Comparison of ENCODE assay signal across 8 mouse cellular contexts in the genomic region with DNA sequence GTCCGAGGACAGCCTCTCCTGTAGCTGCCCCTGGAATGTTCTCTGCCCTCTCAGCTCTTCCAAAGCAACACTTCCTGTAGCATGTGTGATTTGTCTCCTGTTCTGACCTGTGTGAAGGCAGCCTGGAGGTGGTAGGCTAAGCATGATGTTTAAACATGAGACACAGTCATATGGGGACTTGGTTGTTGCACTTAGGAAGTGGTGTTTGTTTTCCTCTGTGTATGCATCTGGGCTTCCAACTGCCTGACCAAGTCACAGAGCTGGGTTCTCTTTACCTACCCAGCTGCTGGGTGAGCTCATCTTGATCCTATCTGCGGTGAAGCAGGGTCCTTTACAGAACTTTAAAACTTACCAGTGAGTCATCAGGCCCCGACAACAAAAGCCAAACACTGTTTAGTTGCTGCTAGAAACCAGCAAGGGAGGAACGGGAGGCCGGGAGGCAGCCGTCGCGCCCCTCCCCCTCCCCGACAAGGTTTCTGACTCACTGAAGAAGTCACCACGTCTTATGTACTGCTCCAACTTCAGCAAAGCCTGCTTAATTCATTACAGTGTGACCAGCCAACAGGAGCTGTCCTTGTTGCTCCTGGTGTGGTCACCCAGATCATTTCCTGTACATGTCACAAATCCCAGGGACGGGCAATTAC. TPM values are rescaled to one million over a fixed set of nuclear protein-coding genes. Genes with fewer than 3 reads are reported as not detected.
A peak's percentile ranks its signal among the peaks of the same experiment; 100 is the strongest.
DNase-seq lines count a peak whose midpoint lies in the region; ATAC-seq and TF ChIP-seq lines count a peak whose summit lies in the region.

No protein-coding gene starts in this region.

- H3K27ac ChIP-seq in kidney, adult 2 months (ENCODE audit: insufficient read depth, low read depth, low read length) = no peak overlapping the region

- 13% methylated on average over 11 of the region's 11 CpGs for WGBS in kidney, adult 2 months
- 7% methylated on average over 11 of the region's 11 CpGs for WGBS in lung, adult 2 months

- no peaks in the 10 kb centered on the region for H3K36me3 ChIP-seq in kidney, adult 2 months (ENCODE audit: control insufficient read depth, insufficient read depth, low read length)

- H3K27me3 ChIP-seq in kidney, adult 2 months (replicated peaks; ENCODE audit: control insufficient read depth, insufficient read depth, low read length) = no peaks in the 10 kb centered on the region

- peak; percentile 21 for DNase-seq in right cerebral cortex, adult 18-20 months
- DNase-seq in right cerebral cortex, postnatal 25 days = no peak
- DNase-seq in heart, adult 11 months = peak; percentile 98
- peak; percentile 47 for DNase-seq in kidney, adult 2 months
- DNase-seq in lung, adult 2 months = peak; percentile 47
- peak; percentile 49 for DNase-seq in urinary bladder, adult 2 months (ENCODE audit: low spot score)

- no peak overlapping the region for H3K4me3 ChIP-seq in kidney, adult 2 months (ENCODE audit: insufficient read depth, low read depth, low read length)
- no peak overlapping the region for H3K4me3 ChIP-seq in lung, adult 2 months (replicated peaks; ENCODE audit: extremely low read depth, low read depth, low read length)

- H3K4me1 ChIP-seq in kidney, adult 2 months (ENCODE audit: control insufficient read depth, insufficient read depth, low read length) = peaks cover 9% of the 10 kb centered on the region
- peaks cover 6% of the 10 kb centered on the region for H3K4me1 ChIP-seq in lung, adult 2 months (ENCODE audit: control insufficient read depth, insufficient read depth, low read length)

- TF ChIP-seq CTCF in kidney, adult 2 months (conservative IDR thresholded peaks at IDR 0.05; ENCODE audit: insufficient read depth, insufficient read length, low read depth, low read length) = no peak
- TF ChIP-seq CTCF in lung, adult 2 months (IDR thresholded peaks at IDR 0.05; ENCODE audit: insufficient read depth, low read length) = no peak

- peak; percentile 67 for ATAC-seq in common myeloid progenitor, adult 5-6 weeks (replicated peaks; ENCODE audit: low read depth, poor library complexity, severe bottlenecking)
- ATAC-seq in neutrophil, adult 5-6 weeks (ENCODE audit: extremely low read depth, insufficient number of reproducible peaks, low FRiP score, poor library complexity, severe bottlenecking) = 0 out of 2 replicates have a peak, but pooled peaks have one; percentile 16

- no peak for TF ChIP-seq POLR2A in kidney, adult 2 months (IDR thresholded peaks at IDR 0.05; ENCODE audit: low read depth, low read length)
- no peak for TF ChIP-seq POLR2A in lung, adult 2 months (IDR thresholded peaks at IDR 0.05; ENCODE audit: borderline replicate concordance, extremely low read depth, low read depth, low read length)

RNA-seq across cellular contexts. Expression of a gene that starts 12.8 kb away (rescaled TPM):
- 37.1 and 52.5 TPM in 2 replicates for total RNA-seq in common myeloid progenitor, adult 5-6 weeks (2017)
- 4.0 and 4.4 TPM in 2 replicates for polyA plus RNA-seq in kidney, adult 2 months (2012; rRNA removed)
- polyA plus RNA-seq in lung, adult 2 months (2012; rRNA removed) = 2.9 and 5.9 TPM in 2 replicates
- total RNA-seq in neutrophil, adult 5-6 weeks (2017) = 1.2 and 1.4 TPM in 2 replicates
- polyA plus RNA-seq in urinary bladder, adult 2 months (2012; rRNA removed) = 13.5 and 13.6 TPM in 2 replicates

RNA-seq across cellular contexts. Expression of a gene that starts 48.1 kb away (rescaled TPM):
- total RNA-seq in common myeloid progenitor, adult 5-6 weeks (2017) = 27.2 and 33.7 TPM in 2 replicates
- 7.5 and 9.4 TPM in 2 replicates for polyA plus RNA-seq in kidney, adult 2 months (2012; rRNA removed)
- polyA plus RNA-seq in lung, adult 2 months (2012; rRNA removed) = 12.5 and 15.0 TPM in 2 replicates
- total RNA-seq in neutrophil, adult 5-6 weeks (2017) = 54.1 and 66.2 TPM in 2 replicates
- 13.3 and 14.9 TPM in 2 replicates for polyA plus RNA-seq in urinary bladder, adult 2 months (2012; rRNA removed)
